Mouse (Mus musculus) heart, postnatal 0 days (tissue): ENCODE results near the gene Ndufa11.

ENCODE experiments used
- CTCF ChIP-seq: IDR thresholded peaks from 2 replicates; pipeline ENCODE4 v1.5.1; 2016; ENCODE audit warnings: antibody characterized with exemption, control low read depth, low read depth
- EP300 ChIP-seq: IDR thresholded peaks from 2 replicates; pipeline ENCODE4 v1.6.1; 2016; ENCODE audit warnings: antibody characterized with exemption, low read depth

DNA sequence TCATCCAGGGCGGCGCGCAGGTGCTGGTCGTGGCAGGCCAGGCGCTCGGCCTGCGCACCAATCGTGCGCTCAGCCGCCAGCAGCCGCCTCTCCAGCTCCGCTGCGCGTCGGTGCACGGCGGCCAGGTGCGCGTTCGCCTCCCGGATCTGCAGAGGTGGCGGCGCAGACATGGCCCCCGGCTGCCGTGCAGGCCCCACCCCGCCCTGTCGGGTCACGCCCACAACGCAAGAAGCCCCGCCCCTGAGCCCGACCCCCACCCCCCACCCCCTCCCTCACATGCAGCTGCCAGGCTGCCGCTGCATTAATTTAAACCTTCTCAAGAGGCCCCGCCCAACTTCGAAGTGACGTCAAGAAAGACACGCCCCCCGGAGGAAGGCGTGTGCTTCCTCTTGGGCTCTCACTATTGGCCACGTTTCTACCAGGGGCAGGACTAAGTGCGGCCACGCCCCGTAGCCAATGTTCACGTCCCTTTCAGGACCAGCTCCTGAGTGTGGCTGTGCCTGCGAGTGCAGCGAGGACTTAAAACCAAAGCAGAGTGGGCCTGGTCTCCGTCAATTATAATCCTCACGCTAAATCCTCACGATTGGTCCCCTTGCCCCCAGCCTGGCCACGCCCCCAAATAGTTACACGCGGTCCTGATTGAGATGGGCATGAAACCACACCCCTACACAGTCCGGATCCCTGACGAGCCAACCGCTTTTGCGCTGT is 758 bp upstream of the Ndufa11 start:
- TF ChIP-seq CTCF (no peak), EP300 (no peak)
